ENCODE assay signal across 8 mouse cellular contexts in genomic region chr3:138142733-138143314, GRCm38 (mm10). TPM values are rescaled to one million over a fixed set of nuclear protein-coding genes. Genes with fewer than 3 reads are reported as not detected.
DNase-seq lines count a peak whose midpoint lies in the region; ATAC-seq and TF ChIP-seq lines count a peak whose summit lies in the region.

No protein-coding gene starts in this region.

- no peak for TF ChIP-seq POLR2A in thymus, adult 2 months (IDR thresholded peaks at IDR 0.05; ENCODE audit: control insufficient read depth, extremely low read depth, insufficient read depth, low read length, poor library complexity)

- WGBS in heart, embryonic 10.5 days, result 9% methylated on average over 12 of the region's 12 CpGs
- WGBS in thymus, adult 2 months, result 3% methylated on average over 12 of the region's 12 CpGs
- WGBS in liver, embryonic 13.5 days (ENCODE audit: insufficient replicate concordance), result 5% methylated on average over 12 of the region's 12 CpGs

- H3K4me3 ChIP-seq in heart, embryonic 10.5 days, result peak overlapping the region; percentile 73
- H3K4me3 ChIP-seq in thymus, adult 2 months (ENCODE audit: control insufficient read depth, insufficient read depth, low read length), result peak overlapping the region; percentile 84
- peak overlapping the region; percentile 73 for H3K4me3 ChIP-seq in liver, embryonic 13.5 days (replicated peaks)

- no peak for DNase-seq in heart, embryonic 10.5 days (ENCODE audit: low spot score)
- no peak for DNase-seq in heart, postnatal 14 days
- no peak for DNase-seq in thymus, adult 2 months
- DNase-seq in thymus, postnatal 10 days (ENCODE audit: low spot score in 2 of 2), result no peak
- DNase-seq in liver, embryonic 13.5 days, result no peak
- DNase-seq in embryo, embryonic 9.5 days (ENCODE audit: extremely low spot score), result no peak
- no peak for DNase-seq in thymus, postnatal 36 days
- no peak for DNase-seq in spleen, postnatal 4 days (ENCODE audit: low spot score in 2 of 2)

- peaks cover 3% of the 10 kb centered on the region; the same call in 1 of the 2 replicates for H3K36me3 ChIP-seq in heart, embryonic 10.5 days
- H3K36me3 ChIP-seq in thymus, adult 2 months (ENCODE audit: control insufficient read depth, insufficient read depth, low read length), result no peaks in the 10 kb centered on the region
- H3K36me3 ChIP-seq in liver, embryonic 13.5 days, result no peaks in the 10 kb centered on the region

- peak overlapping the region; percentile 83 for H3K4me2 ChIP-seq in liver, embryonic 13.5 days

- no peak for ATAC-seq in liver, embryonic 13.5 days (ENCODE audit: low read depth)

- peak overlapping the region; percentile 96 for H3K27ac ChIP-seq in heart, embryonic 10.5 days
- peak overlapping the region; percentile 70; the same call in 1 of the 2 replicates for H3K27ac ChIP-seq in thymus, adult 2 months (ENCODE audit: control insufficient read depth, insufficient read depth, low read length)
- peak overlapping the region; percentile 97 for H3K27ac ChIP-seq in liver, embryonic 13.5 days

- intact Hi-C loops in heart, postnatal 14 days (cut with DNase I), result loop anchor here (2.0 kb wide), 1 partner anchor 74 kb away; no protein-coding TSS in a partner anchor

- no peak for TF ChIP-seq CTCF in thymus, adult 2 months (IDR thresholded peaks at IDR 0.05; ENCODE audit: borderline replicate concordance, control insufficient read depth, extremely low read depth, insufficient read depth, low read length, poor library complexity)

- no peaks in the 10 kb centered on the region for H3K9me3 ChIP-seq in heart, embryonic 10.5 days
- H3K9me3 ChIP-seq in liver, embryonic 13.5 days (replicated peaks), result no peaks in the 10 kb centered on the region

- peak overlapping the region; percentile 73 for H3K9ac ChIP-seq in liver, embryonic 13.5 days

- no peaks in the 10 kb centered on the region for H3K27me3 ChIP-seq in heart, embryonic 10.5 days (ENCODE audit: insufficient read depth, poor library complexity, severe bottlenecking)
- no peaks in the 10 kb centered on the region for H3K27me3 ChIP-seq in thymus, adult 2 months (ENCODE audit: control insufficient read depth, insufficient read depth, low read length)
- no peaks in the 10 kb centered on the region for H3K27me3 ChIP-seq in liver, embryonic 13.5 days

- peaks cover 3% of the 10 kb centered on the region; the same call in 1 of the 2 replicates for H3K4me1 ChIP-seq in heart, embryonic 10.5 days
- no peaks in the 10 kb centered on the region for H3K4me1 ChIP-seq in thymus, adult 2 months (replicated peaks; ENCODE audit: control insufficient read depth, insufficient read depth, low read length)
- peaks cover 9% of the 10 kb centered on the region for H3K4me1 ChIP-seq in liver, embryonic 13.5 days (replicated peaks)

RNA-seq across cellular contexts. Expression of gene Trmt10a, which starts 0.4 kb away (rescaled TPM):
- 12.7 and 13.7 TPM in 2 replicates for polyA plus RNA-seq in heart, embryonic 10.5 days (2016; fragmentation: Nextera tagmentation; extraction: Ambion mirVana)
- 1 to 10 TPM; 1.6 to 3.4 TPM for total RNA-seq in heart, postnatal 14 days (2021)
- 2.1 and 2.2 TPM in 2 replicates for polyA plus RNA-seq in thymus, adult 2 months (2012; rRNA removed)
- 7.3 and 8.6 TPM in 2 replicates for polyA plus RNA-seq in liver, embryonic 13.5 days (2015; fragmentation: Nextera tagmentation; extraction: Ambion mirVana)

RNA-seq across cellular contexts. Expression of gene Mttp, which starts 1.9 kb away (rescaled TPM):
- 9.0 and 19.0 TPM in 2 replicates for polyA plus RNA-seq in heart, embryonic 10.5 days (2016; fragmentation: Nextera tagmentation; extraction: Ambion mirVana)
- 1 to 10 TPM; 5.8 to 6.9 TPM for total RNA-seq in heart, postnatal 14 days (2021)
- 1.4 and 1.6 TPM in 2 replicates for polyA plus RNA-seq in thymus, adult 2 months (2012; rRNA removed)
- 27.4 and 36.9 TPM in 2 replicates for polyA plus RNA-seq in liver, embryonic 13.5 days (2015; fragmentation: Nextera tagmentation; extraction: Ambion mirVana)

RNA-seq across cellular contexts. Expression of gene 4930579F01Rik, which starts 50.8 kb away (rescaled TPM):
- polyA plus RNA-seq in heart, embryonic 10.5 days (2016; fragmentation: Nextera tagmentation; extraction: Ambion mirVana), result not detected in 2 replicates
- total RNA-seq in heart, postnatal 14 days (2021), result not detected
- polyA plus RNA-seq in thymus, adult 2 months (2012; rRNA removed), result not detected in 2 replicates
- not detected in 2 replicates for polyA plus RNA-seq in liver, embryonic 13.5 days (2015; fragmentation: Nextera tagmentation; extraction: Ambion mirVana)
